Mouse (Mus musculus) lung, embryonic 16.5 days (tissue): Measurements from ENCODE around the gene Camkk2. TPM values are rescaled to one million over a fixed set of nuclear protein-coding genes. Genes with fewer than 3 reads are reported as not detected.

Experiments
- ATAC-seq: fragments of 200-750 bp; cut with Nextera tagmentation; 2 replicates; pipeline ENCODE4 v1.8.0; 2017; ENCODE audit warnings: low read depth, mild to moderate bottlenecking, moderate library complexity
- H3K27ac ChIP-seq: fragments of 300-500 bp; sonication (generic); 2 replicates; pipeline ENCODE4 v1.5.1; 2014; ENCODE audit warnings: mild to moderate bottlenecking, control low read depth, low read length
- H3K27me3 ChIP-seq: fragments of 300-500 bp; sonication (generic); 2 replicates; pipeline ENCODE4 v1.6.1; 2014; ENCODE audit warnings: low read depth, low read length, mixed read lengths; ENCODE audit not compliant: control insufficient read depth, insufficient read depth
- H3K36me3 ChIP-seq: fragments of 300-500 bp; sonication (generic); 2 replicates; pipeline ENCODE4 v1.6.1; 2014; ENCODE audit warnings: low read length; ENCODE audit not compliant: control insufficient read depth, insufficient read depth
- H3K4me1 ChIP-seq: fragments of 300-500 bp; sonication (generic); replicated peaks from 2 replicates; pipeline ENCODE4 v1.6.1; 2014; ENCODE audit warnings: low read length, mixed read lengths; ENCODE audit not compliant: control insufficient read depth, insufficient read depth
- H3K4me2 ChIP-seq: fragments of 300-500 bp; sonication (generic); 2 replicates; pipeline ENCODE4 v1.6.1; 2014; ENCODE audit warnings: low read depth, low read length, control low read depth
- H3K4me3 ChIP-seq: fragments of 300-500 bp; sonication (generic); 2 replicates; pipeline ENCODE4 v1.5.1; 2014; ENCODE audit warnings: mild to moderate bottlenecking, low read length, control low read depth
- H3K9ac ChIP-seq: fragments of 300-500 bp; sonication (generic); 2 replicates; pipeline ENCODE4 v1.6.1; 2014; ENCODE audit warnings: low read length, control low read depth
- H3K9me3 ChIP-seq: fragments of 300-500 bp; sonication (generic); 2 replicates; pipeline ENCODE4 v1.6.1; 2016; ENCODE audit warnings: low read length; ENCODE audit not compliant: control insufficient read depth
- WGBS: fragments of 180-500 bp; shearing (Covaris S2); extraction: QIAGEN DNeasy Blood & Tissue Kit; methylation state at CpG from one replicate; pipeline ENCODE4 v1.1.7; 2014; 5-methylcytosine and 5-hydroxymethylcytosine counted together
- polyA plus RNA-seq: library from polyadenylated mRNA; unstranded; fragments of >200 nt; fragmentation: Nextera tagmentation; extraction: Ambion mirVana; gene quantifications from 2 replicates; pipeline ENCODE4 v1.2.1, GENCODE M21; 2015

Camkk2 gene
- polyA plus RNA-seq, 1 experiment from 2014 or later, result 33.1 TPM

GRCm38 (mm10) chr5:122774743-122775611, 4.2 kb downstream of the Camkk2 start:
- Histone ChIP-seq H3K27me3 (no peaks in the 10 kb centered on the region), H3K4me2 (no peak overlapping the region), H3K36me3 (peaks cover 5% of the 10 kb centered on the region; the same call in 1 of the 2 replicates), H3K9ac (no peak overlapping the region), H3K27ac (no peak overlapping the region), H3K9me3 (no peaks in the 10 kb centered on the region), H3K4me3 (no peak overlapping the region), H3K4me1 (peaks cover 20% of the 10 kb centered on the region)
- WGBS, result 67% methylated on average over 28 of the region's 28 CpGs
- no peak for ATAC-seq

DNA sequence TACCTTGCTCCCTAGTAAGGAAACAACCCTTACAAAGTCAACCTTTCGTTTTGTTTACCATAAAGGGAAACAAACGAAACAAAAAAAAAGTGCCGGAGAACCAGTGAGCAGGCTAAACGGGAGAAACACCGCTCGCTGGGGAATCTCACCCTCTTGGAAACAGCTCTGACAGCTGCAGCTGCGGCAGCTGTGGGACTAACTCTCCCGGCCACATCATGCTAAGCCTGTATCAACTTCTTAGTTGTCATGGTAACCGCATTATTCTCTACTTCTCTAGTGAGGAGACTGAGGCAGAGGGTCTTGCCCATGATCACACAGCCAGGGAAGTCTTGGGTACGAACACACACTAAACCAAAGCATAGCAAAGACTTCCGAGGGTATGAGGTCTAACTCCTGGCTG, 5.5 kb downstream of the Camkk2 start:
- Histone ChIP-seq H3K9me3 (no peaks in the 10 kb centered on the region), H3K9ac (no peak overlapping the region), H3K27me3 (no peaks in the 10 kb centered on the region), H3K4me1 (peaks cover 23% of the 10 kb centered on the region), H3K36me3 (peaks cover 5% of the 10 kb centered on the region; the same call in 1 of the 2 replicates), H3K27ac (no peak overlapping the region), H3K4me3 (no peak overlapping the region), H3K4me2 (no peak overlapping the region)
- 75% methylated on average over 11 of the region's 11 CpGs for WGBS
- no peak for ATAC-seq

GRCm38 (mm10) chr5:122771428-122771827, 7.8 kb downstream of the Camkk2 start:
- Histone ChIP-seq H3K36me3 (peaks cover 5% of the 10 kb centered on the region; the same call in 1 of the 2 replicates), H3K4me1 (peaks cover 16% of the 10 kb centered on the region), H3K4me3 (no peak overlapping the region), H3K27me3 (no peaks in the 10 kb centered on the region), H3K9ac (no peak overlapping the region), H3K4me2 (no peak overlapping the region), H3K9me3 (no peaks in the 10 kb centered on the region), H3K27ac (peak overlapping the region; percentile 86; the same call in 1 of the 2 replicates)
- 68% methylated on average over 8 of the region's 9 CpGs for WGBS
- no peak for ATAC-seq

DNA sequence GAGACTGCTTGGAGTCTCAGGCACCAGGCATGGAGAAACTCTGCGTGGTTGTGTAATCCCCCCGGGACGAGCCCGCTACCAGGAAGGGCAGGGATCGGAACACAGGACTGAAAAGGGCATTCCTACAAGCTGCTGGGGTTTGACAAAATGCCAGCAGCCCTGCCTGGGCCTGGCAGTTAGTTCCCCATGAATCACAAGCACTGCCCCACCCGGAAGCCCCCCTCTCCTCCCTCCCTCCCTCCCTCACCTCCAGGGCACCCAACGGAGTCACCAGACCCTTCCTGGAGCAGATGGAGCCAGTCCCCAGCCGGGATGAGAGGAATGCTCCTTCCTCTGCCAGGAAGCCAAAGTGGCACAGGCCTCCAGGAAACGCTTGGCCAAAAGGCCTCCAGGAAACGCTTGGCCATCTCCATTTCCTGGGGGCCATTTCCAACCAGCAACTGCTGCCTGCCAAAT, 8.4 kb downstream of the Camkk2 start:
- H3K4me2 ChIP-seq, result peak overlapping the region; percentile 43
- 25% methylated on average over 9 of the region's 10 CpGs for WGBS

GRCm38 (mm10) chr5:122770304-122770703, 8.9 kb downstream of the Camkk2 start:
- peaks cover 16% of the 10 kb centered on the region for H3K4me1 ChIP-seq
- WGBS, result 47% methylated on average over 7 of the region's 7 CpGs
- no peaks in the 10 kb centered on the region for H3K9me3 ChIP-seq
- peak overlapping the region; percentile 86 for H3K27ac ChIP-seq
- H3K36me3 ChIP-seq, result peaks cover 5% of the 10 kb centered on the region; the same call in 1 of the 2 replicates
- H3K9ac ChIP-seq, result peak overlapping the region; percentile 5
- H3K4me3 ChIP-seq, result no peak overlapping the region
- ATAC-seq, result peak; percentile 62
- H3K4me2 ChIP-seq, result peak overlapping the region; percentile 43; the same call in 1 of the 2 replicates
- H3K27me3 ChIP-seq, result no peaks in the 10 kb centered on the region

More for the DNA sequence above, 8.4 kb downstream of the Camkk2 start:
- peaks cover 5% of the 10 kb centered on the region; the same call in 1 of the 2 replicates for H3K36me3 ChIP-seq
- peak overlapping the region; percentile 86 for H3K27ac ChIP-seq
- peaks cover 16% of the 10 kb centered on the region for H3K4me1 ChIP-seq
- H3K27me3 ChIP-seq, result no peaks in the 10 kb centered on the region
- ATAC-seq, result peak; percentile 81
- no peaks in the 10 kb centered on the region for H3K9me3 ChIP-seq
- H3K4me3 ChIP-seq, result no peak overlapping the region
- peak overlapping the region; percentile 5 for H3K9ac ChIP-seq

DNA sequence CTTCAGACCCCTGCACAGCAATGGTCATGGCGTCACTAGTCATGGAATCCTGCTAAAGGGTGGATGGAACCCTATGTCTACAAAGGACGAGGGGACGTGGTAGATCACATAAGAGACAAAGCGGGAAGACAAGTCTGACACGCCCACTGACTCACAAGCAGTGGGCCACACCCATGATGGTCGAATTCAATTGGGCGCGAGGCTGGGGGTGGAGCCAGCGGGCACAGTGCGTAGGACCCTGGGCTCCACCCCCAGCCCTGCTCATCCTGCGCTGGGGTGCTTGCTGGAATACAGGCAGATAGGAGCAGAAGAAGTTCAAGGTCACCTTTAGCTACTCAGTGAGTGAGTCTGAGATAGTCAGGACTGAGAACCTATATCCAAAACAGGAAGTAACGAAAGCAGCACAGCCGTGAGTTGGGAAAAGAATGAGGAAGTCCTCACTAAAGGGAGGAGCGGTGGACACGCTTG, 10.1 kb downstream of the Camkk2 start:
- no peak for ATAC-seq
- no peak overlapping the region for H3K4me2 ChIP-seq
- H3K27me3 ChIP-seq, result no peaks in the 10 kb centered on the region
- H3K9me3 ChIP-seq, result no peaks in the 10 kb centered on the region
- peaks cover 16% of the 10 kb centered on the region for H3K4me1 ChIP-seq
- H3K4me3 ChIP-seq, result no peak overlapping the region
- 87% methylated on average over 15 of the region's 15 CpGs for WGBS
- no peak overlapping the region for H3K9ac ChIP-seq
- H3K27ac ChIP-seq, result no peak overlapping the region
- H3K36me3 ChIP-seq, result peaks cover 5% of the 10 kb centered on the region; the same call in 1 of the 2 replicates

DNA sequence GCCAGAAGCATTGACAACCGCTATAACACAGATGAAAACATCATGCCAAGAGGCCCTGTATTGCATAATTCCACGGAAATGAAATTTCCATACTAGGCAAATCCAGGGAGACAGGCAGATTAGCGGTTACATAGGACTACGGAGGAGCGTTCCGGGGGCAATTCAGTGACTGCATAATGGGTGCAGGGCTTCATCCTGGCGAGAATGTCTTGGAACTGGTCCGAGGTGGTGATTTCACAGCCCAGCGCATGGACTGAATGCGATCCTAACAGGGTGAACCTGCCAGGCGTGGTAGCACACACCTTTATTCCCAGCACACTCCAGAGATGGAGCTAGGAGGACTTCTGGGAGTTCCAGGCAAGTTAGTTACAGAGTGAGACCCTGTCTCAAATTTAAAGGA, 11.9 kb downstream of the Camkk2 start:
- WGBS, result 91% methylated on average over 11 of the region's 11 CpGs
- no peak overlapping the region for H3K4me3 ChIP-seq
- H3K36me3 ChIP-seq, result peaks cover 1% of the 10 kb centered on the region; the same call in 1 of the 2 replicates
- no peak overlapping the region for H3K27ac ChIP-seq
- H3K9ac ChIP-seq, result no peak overlapping the region
- ATAC-seq, result no peak
- no peaks in the 10 kb centered on the region for H3K9me3 ChIP-seq
- peaks cover 21% of the 10 kb centered on the region for H3K4me1 ChIP-seq
- H3K4me2 ChIP-seq, result no peak overlapping the region
- H3K27me3 ChIP-seq, result no peaks in the 10 kb centered on the region

DNA sequence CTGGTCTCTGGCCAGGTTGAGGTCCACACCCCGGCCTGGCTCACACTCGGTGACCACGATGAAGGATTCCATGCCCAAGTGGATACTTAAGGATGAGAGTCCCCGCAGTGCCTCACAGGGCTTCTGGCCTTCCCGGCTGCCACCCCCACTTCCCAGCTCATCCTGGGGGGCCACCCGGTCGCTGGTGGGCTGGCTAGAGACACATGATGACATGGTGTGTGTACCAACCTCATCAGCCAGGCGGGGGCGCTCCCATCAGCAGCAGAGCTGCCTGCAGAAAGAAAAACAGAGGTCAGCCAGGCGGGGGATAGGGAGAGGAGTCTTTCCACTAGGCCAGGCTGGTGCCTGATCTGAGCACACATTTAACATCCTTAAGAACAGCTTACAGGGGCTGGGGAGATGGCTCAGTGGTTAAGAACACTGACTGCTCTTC, 15.2 kb downstream of the Camkk2 start:
- peak overlapping the region; percentile 82 for H3K27ac ChIP-seq
- no peaks in the 10 kb centered on the region for H3K27me3 ChIP-seq
- H3K36me3 ChIP-seq, result no peaks in the 10 kb centered on the region
- H3K9me3 ChIP-seq, result no peaks in the 10 kb centered on the region
- peak overlapping the region; percentile 36 for H3K4me2 ChIP-seq
- ATAC-seq, result peak; percentile 37
- peak overlapping the region; percentile 52 for H3K9ac ChIP-seq
- peak overlapping the region; percentile 12 for H3K4me3 ChIP-seq
- peaks cover 5% of the 10 kb centered on the region for H3K4me1 ChIP-seq
- 46% methylated on average over 10 of the region's 10 CpGs for WGBS

DNA sequence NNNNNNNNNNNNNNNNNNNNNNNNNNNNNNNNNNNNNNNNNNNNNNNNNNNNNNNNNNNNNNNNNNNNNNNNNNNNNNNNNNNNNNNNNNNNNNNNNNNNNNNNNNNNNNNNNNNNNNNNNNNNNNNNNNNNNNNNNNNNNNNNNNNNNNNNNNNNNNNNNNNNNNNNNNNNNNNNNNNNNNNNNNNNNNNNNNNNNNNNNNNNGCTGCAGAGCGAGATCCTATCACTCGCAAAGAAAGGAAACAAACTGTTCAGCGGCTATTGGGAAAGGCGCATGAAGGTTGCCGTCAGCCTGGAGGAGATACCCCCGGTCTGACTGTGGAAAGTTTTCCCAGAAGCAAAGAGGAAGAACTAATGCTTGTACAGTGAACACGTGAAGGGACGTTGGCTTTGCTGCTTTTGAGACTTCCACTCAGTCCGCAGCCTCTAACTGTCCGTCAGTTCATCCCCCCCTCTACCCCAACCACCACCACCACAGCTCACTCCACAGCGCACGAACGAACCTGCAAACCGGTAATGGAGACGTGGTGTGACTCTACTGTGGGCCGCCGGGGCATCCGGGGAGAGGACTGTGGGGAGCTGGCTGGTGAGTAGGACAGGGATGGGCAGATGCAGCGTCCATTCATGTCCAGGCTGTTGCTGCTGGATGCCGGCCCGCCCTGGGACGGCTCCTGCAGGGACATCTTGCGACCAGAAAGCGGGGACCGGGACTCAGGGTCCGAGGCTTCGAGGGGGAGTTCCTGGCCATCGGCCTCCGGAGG, 15.8 kb downstream of the Camkk2 start:
- Histone ChIP-seq H3K36me3 (no peaks in the 10 kb centered on the region), H3K4me2 (peak overlapping the region; percentile 36), H3K4me1 (peaks cover 5% of the 10 kb centered on the region), H3K27ac (peak overlapping the region; percentile 82), H3K4me3 (peak overlapping the region; percentile 12), H3K9me3 (no peaks in the 10 kb centered on the region), H3K9ac (peak overlapping the region; percentile 52), H3K27me3 (no peaks in the 10 kb centered on the region)
- WGBS, result 45% methylated on average over 29 of the region's 29 CpGs
- ATAC-seq, result peak; percentile 51
